Mouse (Mus musculus) stomach, postnatal 0 days (tissue): ENCODE measurements around the gene Sugp2.

Experiments
- CTCF ChIP-seq: IDR thresholded peaks from 2 replicates; pipeline ENCODE4 v1.5.1; 2016; ENCODE audit warnings: antibody characterized with exemption, low read depth, mild to moderate bottlenecking, moderate library complexity
- EP300 ChIP-seq: optimal IDR thresholded peaks from 2 replicates; pipeline ENCODE3; 2016; ENCODE audit warnings: antibody characterized with exemption

- TF ChIP-seq CTCF (no peak), EP300 (no peak)
Measured at GRCm38 (mm10) chr8:70259043-70259442, 25.0 kb downstream of the Sugp2 start.
